Mouse (Mus musculus): ENCODE measurements at regions not wholly inside any gene's neighbourhood (a gene's known extent, or its start where the extent isn't known, plus 50 kb on each side); places are given as distances from the start of the nearest gene placed in this dataset.

DNA sequence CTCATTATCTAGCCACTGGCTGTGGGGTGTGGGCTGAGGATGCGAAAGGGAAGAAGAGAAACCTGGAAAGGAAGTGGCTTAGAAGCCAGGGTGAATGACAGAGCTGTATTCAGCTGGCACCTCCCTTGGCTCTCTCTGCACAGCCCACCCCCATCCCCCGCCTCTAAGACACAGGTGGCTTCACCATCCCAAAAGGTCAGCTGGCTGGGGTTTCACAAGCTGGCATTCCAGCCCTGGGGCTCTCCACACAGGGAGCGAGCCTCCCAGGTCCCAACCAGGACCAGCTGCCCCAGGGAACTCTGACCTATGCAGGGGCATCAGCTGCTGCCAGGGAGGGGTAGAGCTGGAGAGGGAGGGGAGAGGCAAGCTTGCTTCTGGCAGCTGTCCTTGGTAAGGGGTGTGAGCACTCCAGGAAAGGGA, 71.9 kb upstream of the Mef2a start:
- TF ChIP-seq CTCF (IDR thresholded peaks at IDR 0.05; ENCODE audit: insufficient read depth, low read depth, low read length) (no peak), POLR2A (IDR thresholded peaks at IDR 0.05; ENCODE audit: insufficient read depth, low read depth, low read length) (no peak)
